Mouse (Mus musculus): ENCODE measurements at regions not wholly inside any gene's neighbourhood (a gene's known extent, or its start where the extent isn't known, plus 50 kb on each side); places are given as distances from the start of the nearest gene placed in this dataset.

DNA sequence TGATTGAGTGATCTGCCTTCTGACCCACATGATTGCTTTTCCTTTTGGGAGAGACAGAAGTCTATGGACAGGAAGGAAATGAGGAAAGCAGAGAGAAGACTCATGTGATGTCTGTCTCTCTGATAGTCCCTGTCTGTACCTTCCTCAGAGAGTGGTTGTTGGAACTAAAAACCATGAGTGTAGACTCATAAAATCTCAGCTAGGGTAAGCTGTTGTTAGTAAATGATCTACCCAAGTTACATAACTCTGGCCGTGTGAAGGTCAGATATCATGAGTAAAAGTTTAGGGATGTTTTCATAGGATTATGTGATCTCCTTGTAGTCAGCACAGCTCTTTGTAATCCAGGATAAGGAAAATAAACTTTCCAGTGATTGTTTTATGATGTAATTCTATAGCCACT, 183.0 kb upstream of the Slc30a5 start:
- TF ChIP-seq POLR2A (IDR thresholded peaks at IDR 0.05; ENCODE audit: insufficient read length, low read depth) (no peak), MYOG (IDR thresholded peaks at IDR 0.05; ENCODE audit: control insufficient read depth in 1 of 3, insufficient read depth in 1 of 3, insufficient read length in 2 of 3, low read depth in 2 of 3) (no peak), TCF12 (IDR thresholded peaks at IDR 0.05; ENCODE audit: insufficient read depth, poor library complexity, severe bottlenecking) (no peak), MAX (IDR thresholded peaks at IDR 0.05; ENCODE audit: low read depth) (no peak), SRF (IDR thresholded peaks at IDR 0.05; ENCODE audit: control insufficient read depth, insufficient read length, low read depth) (no peak), E2F4 (IDR thresholded peaks at IDR 0.05; ENCODE audit: insufficient read depth) (no peak), USF1 (IDR thresholded peaks at IDR 0.05; ENCODE audit: low read depth) (no peak), MYOD1 (IDR thresholded peaks at IDR 0.05; ENCODE audit: control insufficient read depth in 1 of 3, insufficient read length in 2 of 3, low read depth in 2 of 3) (no peak), REST (IDR thresholded peaks at IDR 0.05; ENCODE audit: insufficient read depth, insufficient read length) (no peak)
